Mouse (Mus musculus): ENCODE measurements around the gene Myo5a.

DNA sequence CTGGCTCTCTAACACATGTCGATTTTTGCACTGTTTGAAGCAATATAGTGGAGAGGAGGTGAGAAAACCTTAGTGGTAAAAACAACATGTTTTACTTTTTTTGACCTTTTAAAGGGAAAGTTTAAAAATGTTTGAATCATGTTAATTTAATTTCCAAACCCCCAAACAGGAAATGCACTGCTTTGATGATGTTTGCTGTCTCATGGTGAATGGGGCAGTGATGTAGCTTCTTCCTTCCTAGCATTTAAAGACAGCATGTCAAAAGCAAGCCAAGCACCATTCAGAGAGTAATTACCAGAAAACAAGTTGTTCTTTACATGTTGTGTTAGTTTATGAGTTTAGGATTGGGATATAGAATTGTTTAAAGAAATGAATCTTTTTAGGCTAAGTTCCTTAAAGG is 138.4 kb downstream of the Myo5a start:
- TF ChIP-seq CTCF (IDR thresholded peaks at IDR 0.05; ENCODE audit: insufficient read depth, low read length) (no peak), POLR2A (IDR thresholded peaks at IDR 0.05; ENCODE audit: borderline replicate concordance, extremely low read depth, low read depth, low read length) (no peak)
